Mouse (Mus musculus) cerebellum, adult 9-10 months (tissue): ENCODE measurements around the gene Tmem178b.

ENCODE experiments used
- DNase-seq: peaks from one replicate; pipeline ENCODE4 v3.0.0; 2022

Gene Tmem178b

DNA sequence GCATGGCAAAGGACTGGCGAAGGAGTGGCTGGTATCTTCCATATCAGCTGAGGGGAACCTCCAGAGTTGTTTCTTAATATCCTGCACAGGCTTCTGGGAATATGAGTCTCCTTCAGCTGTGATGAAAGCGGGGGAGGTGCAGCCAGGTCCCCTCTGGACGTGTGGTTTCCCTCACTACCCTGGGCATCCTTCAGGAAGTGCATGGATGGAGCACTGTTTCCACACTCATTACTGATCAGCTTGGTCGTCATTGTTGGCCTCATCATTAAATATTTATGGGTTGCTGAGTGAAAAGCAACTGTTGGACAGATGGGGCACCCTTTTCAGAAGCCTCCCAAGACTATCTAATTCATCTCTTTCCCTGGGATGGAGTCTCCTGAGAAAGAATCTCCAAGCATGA lies 146.3 kb downstream of the Tmem178b start:
- no peak for DNase-seq

- DNase-seq = peak; percentile 22
Measured at GRCm38 (mm10) chr6:40023592-40024335, 150.7 kb downstream of the Tmem178b start.

GRCm38 (mm10) chr6:40024336-40024934 lies 151.4 kb downstream of the Tmem178b start:
- no peak for DNase-seq

- DNase-seq = no peak
Measured at GRCm38 (mm10) chr6:40032901-40033300, 159.8 kb downstream of the Tmem178b start.

DNA sequence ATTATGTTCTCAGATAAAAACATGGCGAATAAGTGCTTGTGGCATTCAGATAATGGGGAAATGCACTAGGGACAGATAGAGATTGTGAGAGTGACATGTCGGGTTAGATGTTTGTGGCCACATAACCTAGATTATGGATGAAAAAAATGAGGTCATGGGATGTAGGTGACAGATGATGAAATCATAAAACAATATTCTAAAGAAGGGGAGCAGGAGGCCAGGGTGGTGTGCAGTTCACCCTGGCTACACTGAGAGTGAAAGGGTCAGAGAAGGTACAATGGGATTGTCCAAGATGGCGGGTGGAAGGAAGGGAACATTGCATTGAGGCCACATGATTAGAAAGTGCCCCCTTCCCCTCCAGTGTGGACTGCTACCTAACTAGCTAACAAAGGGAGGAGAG lies 160.9 kb downstream of the Tmem178b start:
- no peak for DNase-seq

DNA sequence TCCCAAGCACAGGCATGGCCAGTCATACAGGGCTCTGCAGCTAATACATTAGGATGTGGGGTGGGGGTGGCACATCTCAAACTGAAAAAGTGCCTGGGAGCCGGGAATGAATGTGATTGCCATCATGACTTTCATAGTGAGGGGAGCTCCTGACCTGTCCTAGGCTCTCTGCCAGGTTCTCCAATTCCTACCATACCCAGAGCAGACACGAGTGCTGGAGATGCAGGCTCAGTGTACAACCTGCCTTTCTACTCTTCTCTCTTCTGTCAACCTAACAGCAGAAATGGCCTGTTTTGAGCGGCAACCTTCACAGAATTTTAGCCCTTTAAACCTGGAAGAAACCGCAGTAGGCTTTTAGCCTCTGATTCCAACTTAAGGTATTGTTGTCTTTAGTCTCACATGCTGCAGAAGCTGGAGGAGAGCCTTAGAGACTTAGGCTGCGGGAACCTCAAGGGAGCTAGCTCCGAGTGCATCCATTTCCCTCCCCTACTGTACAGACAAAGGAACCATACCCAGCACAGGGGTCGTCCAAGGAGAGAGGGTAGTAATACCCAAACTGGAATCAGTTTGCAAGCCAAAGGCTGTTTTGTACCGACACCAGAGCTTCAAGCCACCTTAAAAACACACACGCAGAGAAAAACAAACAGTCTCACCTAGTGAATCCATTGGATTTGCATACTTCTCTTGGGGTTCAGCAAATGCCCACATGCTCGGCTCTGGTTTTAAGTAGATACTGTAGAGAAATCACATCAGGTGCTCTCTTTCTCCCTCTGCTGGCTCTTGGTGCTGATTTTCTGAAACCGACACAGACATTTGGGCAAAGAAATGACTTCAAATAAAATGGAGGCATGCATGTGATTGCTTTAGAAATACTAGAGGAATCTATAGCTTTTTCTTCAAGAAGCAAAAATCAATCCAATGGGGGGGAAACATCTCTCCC lies 176.2 kb downstream of the Tmem178b start:
- peak; percentile 45 for DNase-seq

GRCm38 (mm10) chr6:40049909-40050484 lies 176.9 kb downstream of the Tmem178b start:
- no peak for DNase-seq

- no peak for DNase-seq
Measured at GRCm38 (mm10) chr6:40051698-40052097, 178.6 kb downstream of the Tmem178b start.

- DNase-seq = no peak
Measured at GRCm38 (mm10) chr6:40052593-40052992, 179.5 kb downstream of the Tmem178b start.

GRCm38 (mm10) chr6:40059466-40059865 lies 186.4 kb downstream of the Tmem178b start:
- DNase-seq = no peak

- DNase-seq = peak; percentile 18
Measured at GRCm38 (mm10) chr6:40061327-40062189, 188.5 kb downstream of the Tmem178b start.

DNA sequence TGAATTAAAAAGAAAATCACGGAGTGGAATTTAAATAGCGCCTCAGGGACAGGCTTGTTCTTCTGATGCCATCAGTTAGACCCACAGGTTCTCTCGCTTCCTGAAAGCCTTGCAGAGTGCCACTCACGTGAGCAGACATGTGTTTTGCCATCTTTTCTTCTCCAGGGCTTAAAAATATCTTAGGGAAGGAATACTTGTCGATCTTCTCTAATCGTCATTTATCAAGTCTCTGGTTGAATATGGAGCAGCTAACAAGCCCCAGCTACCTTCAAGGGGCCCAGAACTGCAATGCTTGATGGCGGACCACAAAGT lies 189.1 kb downstream of the Tmem178b start:
- DNase-seq = no peak

DNA sequence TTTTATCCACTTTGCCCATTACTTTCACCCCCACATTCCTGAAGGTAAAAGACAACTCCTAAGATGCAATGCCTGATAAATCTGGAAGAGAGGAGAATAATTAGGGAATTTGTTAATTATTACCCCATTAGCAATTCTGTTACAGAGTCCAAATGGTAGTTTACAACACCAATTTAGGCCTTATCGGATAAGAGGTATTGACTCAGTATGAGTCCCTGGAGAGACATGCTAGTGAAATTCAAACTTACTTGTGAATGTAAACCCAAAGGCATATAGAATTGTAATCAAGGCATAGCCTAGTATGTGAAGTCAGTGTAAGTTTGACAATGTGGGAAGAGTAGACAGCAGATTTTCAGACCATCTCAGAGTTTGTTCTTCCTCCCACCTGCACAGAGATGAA lies 190.4 kb downstream of the Tmem178b start:
- DNase-seq = no peak

DNA sequence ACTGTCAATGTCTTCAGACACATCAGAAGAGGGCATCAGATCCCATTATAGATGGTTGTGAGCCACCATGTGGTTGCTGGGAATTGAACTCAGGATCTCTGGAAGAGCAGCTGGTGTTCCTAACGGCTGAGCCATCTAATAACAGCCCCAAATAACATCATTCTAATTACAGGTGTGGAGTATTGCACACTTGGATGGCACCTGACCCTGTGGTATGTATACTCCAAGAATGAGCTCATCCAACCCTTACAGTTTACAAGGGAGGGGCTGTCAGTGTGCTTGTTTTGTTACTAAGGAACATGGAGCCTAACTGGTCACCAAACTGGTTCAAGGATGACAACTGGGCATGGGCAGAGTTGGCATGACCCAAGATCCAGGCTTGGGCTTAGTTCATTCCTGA lies 190.8 kb downstream of the Tmem178b start:
- no peak for DNase-seq

GRCm38 (mm10) chr6:40064342-40064741 lies 191.3 kb downstream of the Tmem178b start:
- no peak for DNase-seq

DNA sequence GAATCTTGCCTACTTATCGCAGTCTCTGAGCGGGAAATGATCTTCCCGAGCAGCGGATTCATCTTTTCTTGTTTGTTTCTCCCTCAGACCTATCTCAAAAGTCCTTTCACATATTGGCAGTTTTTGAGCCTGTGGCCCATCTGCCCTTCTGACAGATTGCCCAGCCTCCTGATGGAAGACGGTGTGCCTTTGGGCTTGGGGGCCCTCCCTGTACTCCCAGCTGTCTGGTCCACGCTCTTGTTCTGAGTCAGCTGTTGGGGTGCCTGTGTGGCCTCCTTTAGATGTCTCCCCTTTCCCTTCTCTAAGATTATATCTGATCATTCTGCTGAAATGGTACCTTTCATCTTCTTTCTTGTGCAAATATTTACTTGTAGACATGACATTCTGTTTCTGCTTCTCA lies 195.4 kb downstream of the Tmem178b start:
- peak; percentile 56 for DNase-seq

GRCm38 (mm10) chr6:40071007-40071406 lies 197.9 kb downstream of the Tmem178b start:
- no peak for DNase-seq

GRCm38 (mm10) chr6:40076089-40076488 lies 203.0 kb downstream of the Tmem178b start:
- no peak for DNase-seq

GRCm38 (mm10) chr6:40076670-40077313 lies 203.7 kb downstream of the Tmem178b start:
- no peak for DNase-seq

DNA sequence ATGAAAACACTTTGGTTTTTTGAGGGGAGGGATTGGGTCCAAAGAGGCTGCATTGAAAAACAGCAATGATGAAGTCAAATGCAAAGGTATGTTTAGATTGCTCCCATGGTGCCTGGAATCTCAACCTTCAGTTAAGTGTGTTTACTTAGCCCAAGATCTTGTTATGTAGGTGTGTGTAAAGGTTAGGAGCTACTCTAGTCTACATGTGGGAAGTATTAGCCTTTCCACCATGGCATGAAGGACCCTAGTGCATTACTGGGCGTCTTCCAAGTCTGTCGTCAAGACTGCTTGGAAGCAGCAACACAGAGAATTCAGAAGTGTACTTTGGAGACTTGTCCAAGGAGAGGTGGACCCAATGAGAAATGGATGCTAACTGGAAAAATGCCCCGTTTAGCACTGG lies 205.3 kb downstream of the Tmem178b start:
- DNase-seq = no peak

DNA sequence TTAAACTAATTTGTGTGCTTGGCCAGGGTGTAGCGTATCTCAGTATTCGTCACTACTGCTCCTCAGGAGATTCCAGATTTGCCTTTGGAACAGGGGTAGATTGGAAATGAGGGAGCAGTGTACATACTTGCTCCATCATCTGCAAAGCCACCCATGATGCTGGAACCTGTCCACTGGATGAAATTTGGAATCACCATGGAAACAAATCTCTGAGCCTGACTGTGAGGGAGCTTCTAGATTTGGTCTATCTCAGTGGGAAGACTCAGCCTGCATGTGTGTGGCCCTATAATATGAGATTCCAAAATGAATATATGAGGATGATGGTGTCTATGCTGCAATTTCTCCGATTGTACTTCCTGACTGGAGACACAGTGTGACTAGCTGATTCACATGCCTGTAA lies 210.7 kb downstream of the Tmem178b start:
- DNase-seq = no peak

GRCm38 (mm10) chr6:40091250-40091651 lies 218.2 kb downstream of the Tmem178b start:
- DNase-seq = peak; percentile 32
